Mouse (Mus musculus) brain, adult 2 months (tissue): Measurements from ENCODE around the gene Polr3gl.
"Not testable (repeated sequence)": the region's sequence is repeated elsewhere in the genome, so short reads cannot be mapped to it uniquely, and the experiment has no call there.

Experiments used
- DNase-seq: peaks from one replicate; pipeline ENCODE4 v3.0.0; 2011; ENCODE audit warnings: low read depth, low spot score

The Polr3gl gene

DNA sequence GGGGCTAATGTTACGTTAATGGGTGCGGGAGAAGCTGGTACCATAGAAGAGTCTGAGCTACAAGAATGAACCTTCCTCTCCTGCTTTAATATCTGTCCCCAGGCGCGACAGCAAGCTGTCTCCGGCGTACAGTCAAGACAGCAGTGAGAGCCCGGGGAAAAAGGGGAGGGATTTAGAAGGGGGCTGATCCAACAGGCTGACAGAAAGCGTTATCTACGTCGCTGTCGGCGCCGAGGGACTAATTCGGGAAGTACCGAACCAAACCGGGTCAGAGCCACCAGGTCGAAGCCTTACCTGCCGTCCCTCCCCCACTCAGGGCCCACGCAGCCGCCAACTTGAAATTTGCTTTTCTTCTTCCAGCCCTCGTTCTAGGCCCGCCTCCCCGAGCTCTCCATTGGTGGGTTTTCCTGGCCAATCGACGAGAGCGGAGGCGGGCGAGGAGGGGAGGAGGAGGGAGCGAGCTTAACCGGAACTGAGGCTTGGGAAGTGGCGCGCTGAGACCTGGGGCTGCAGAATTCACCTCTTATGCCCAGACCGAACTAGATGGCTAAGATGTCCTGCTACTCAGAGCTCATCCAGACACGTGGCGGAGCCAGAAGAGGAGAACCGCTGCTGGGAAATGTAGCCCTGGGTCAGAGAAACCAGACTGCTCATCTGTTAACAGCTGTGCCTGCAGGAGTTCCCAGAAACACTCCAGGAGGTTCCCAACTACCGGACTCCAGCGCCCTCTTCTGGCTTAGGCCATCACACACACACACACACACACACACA, at the start of gene Polr3gl:
Gene Polr3gl, minus strand, starts transcription at position 392 of the 771 bp plus-strand sequence.
- DNase-seq: peak; percentile 98

DNA sequence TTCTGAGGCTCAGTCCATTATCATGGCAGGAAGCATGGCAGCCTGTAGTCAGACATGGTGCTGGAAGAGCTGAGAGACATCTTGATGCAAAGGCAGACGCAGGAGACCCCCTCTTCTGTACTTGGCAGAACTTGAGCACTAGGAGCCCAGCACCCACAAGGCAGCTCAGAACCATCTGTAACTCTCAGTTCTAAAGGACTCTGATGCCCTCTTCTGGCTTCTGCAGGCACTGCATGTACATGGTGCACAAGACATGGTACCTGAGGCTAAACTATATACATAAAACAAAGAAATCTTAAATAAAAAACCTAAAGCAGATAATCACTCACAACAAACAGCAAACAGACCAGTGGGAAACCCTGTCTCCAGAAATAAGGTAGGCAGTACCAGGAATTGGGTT, 45.2 kb upstream of the Polr3gl start:
- DNase-seq: peak; percentile 79

DNA sequence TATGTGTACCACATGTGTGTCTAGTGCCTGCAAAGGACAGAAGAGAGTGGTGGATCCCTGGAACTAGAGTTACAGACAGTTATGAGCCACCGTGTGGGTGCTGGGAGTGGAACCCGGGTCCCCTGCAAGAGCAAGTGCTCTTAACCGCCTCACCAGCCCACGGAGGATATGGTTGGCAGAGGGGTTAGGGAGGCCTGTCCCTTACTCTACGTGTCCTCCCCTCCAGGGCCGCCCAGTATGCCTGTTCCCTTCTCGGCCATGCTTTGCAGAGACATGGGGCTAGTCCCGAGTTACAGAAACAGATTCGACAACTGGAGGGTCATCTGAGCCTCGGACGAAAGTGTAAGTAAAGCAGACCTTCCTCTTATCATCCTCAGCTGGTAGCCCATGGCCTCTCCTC, 42.5 kb upstream of the Polr3gl start:
- no peak for DNase-seq

DNA sequence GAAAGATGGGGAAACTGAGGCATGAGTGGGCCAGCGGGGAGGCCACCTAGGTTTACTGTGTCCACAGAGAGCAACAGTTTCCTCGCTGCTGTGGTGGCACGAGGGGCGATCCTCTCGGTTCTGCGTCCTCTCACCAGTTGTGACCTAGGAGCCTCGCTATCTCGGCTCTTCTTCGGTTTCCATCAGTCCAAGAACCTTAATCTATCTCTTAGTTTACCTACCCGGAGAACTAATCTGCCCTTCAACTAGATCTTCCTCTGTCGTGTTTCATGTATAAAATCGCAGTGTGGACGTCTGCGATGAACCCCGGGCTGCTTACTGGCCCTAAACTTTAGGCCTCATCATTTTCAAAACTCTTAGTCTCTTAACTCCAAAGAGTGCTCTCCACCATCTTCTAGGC, 41.9 kb upstream of the Polr3gl start:
- no peak for DNase-seq

DNA sequence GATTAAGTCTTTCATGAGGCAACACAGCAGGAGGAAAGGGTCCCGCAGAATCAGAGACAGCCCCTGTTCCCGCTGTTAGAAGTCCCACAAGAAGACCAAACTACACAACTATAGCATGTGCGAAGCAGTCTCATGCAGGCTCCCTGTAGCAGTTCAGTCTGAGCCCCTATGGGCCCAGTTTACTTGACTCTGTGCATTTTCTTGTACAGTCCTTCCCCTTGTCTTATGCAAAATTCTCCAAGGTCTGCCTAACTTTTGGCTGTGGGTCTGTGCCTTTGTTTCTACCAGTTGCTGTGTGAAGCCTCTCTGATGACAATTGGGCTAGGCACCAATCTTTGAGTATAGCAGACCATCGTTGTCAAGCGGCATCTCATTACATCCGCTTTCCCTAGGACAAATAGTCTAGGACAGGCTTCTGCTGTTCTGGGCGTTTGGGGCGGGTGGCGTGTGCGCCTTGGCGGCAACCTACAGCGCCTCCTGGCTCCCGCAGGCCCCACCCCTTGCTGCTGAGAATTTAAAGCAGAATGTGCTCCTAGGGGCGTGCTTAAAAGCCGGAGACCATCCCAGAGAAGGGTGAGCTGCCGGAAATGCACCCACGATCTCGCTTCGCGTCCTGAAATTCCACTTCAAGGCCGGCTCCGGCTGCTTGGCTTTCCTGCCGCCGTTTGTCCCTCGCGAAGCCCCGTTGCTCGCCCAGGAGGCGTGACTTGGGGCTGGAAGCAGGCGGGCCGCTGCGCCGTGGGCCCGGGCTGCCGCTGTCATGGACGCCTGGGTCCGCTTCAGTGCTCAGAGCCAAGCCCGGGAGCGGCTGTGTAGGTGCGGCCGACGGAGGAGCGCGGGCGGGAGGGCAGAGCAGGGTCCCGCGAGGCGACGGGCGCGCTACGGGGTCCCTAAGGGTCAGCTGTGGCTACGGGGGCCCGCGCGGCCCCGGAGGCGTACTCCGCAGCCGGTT, 41.2 kb upstream of the Polr3gl start, which contains the start of the genes Pex11b and Gm42957:
Gene Pex11b, plus strand, starts transcription at position 449 of the 952 bp plus-strand sequence.
Gene Gm42957, plus strand, starts transcription at position 547 of the 952 bp plus-strand sequence.
- DNase-seq: peak; percentile 96

DNA sequence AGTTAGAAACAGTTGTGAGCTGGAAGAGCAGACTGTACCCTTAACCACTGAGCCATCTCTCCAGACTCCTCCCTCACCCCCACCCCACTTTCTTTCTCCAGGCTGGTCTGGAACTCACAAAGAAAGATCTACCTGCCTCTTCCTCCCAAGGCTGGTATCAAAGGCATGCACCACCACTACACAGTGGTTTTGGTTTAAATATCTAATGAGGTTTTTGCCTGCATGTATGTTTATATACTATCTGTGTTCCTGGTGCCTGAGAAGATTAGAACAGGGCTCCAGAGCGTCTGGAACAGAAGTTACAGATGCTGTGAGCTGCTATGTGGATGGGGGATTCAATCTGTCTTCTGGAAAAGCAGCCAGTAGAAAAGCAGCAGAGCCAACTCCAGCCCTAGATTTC, 40.0 kb upstream of the Polr3gl start:
- DNase-seq: no peak

DNA sequence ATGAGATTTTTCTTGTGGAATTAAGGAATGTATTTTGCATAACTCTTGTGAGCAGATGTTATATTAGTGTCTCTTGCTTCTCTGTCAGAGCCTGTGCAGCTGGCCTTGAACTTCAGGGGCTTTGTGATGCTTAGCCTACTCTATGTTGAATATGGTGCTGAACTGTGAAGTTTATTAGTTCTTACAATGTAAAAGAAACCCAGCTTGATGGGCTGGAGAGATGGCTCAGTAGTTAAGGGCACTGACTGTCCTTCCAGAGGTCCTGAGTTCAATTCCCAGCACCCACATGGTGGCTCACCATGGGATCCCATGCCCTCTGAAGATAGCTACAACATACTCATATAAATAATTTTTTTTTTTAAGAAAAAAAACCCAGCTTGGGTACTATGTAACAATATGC, 38.1 kb upstream of the Polr3gl start:
- DNase-seq: no peak

DNA sequence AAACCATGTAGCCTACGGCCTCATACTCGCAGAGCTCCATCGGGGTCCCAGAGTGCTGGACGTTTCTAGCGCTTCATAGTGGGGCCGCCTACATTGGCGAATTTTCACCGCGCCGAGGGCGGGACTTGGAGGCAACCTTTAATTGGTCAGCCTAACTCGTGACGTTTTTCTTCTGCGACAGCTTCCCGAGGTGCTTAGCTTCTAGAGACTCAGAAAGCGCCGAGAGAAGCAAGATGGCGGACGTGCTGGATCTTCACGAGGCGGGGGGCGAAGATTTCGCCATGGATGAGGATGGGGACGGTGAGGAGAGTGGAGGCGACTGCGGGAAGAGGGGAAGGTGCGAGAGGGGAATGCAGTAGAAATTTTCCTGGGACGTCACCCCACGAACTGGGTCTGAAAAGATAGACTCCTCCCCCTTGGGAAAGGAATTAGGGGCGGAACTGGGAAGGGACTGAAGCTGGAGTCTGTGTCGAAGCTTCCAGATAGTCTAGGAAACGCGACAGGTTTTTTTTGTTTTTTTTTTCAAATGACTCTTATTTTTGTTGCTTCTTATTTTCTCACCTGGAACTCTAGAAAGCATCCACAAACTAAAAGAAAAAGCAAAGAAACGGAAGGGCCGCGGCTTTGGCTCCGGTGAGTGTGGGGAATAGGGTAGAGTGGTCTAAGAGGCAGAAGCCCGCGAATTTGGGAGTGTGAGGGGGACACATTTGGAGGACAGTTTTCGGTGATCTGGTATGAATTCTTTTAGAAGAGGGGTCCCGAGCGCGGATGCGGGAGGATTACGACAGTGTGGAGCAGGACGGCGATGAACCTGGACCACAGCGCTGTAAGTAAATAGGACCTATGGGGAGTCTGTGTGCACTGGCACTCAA, 36.0 kb upstream of the Polr3gl start, which contains the start of gene Rbm8a:
Gene Rbm8a, plus strand, starts transcription at position 205 of the 872 bp plus-strand sequence.
- peak; percentile 100 for DNase-seq

DNA sequence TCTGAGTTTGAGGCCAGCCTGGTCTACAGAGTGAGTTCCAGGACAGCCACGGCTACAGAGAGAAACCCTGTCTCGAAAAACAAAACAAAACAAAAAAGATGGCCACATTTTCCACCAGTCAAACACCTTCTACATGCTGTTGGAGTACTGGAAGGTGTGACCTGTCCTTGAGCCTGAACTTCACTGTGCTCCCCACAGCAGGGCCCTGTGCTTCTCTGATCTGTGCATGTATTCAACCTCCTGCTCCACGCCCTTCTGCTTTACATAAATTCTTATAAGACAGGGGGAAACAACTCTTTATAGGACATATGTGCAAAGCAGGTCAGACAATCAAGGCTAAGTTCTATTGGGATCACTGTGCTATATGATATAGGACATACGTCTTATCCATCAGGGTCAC, 29.2 kb upstream of the Polr3gl start:
- DNase-seq: no peak

DNA sequence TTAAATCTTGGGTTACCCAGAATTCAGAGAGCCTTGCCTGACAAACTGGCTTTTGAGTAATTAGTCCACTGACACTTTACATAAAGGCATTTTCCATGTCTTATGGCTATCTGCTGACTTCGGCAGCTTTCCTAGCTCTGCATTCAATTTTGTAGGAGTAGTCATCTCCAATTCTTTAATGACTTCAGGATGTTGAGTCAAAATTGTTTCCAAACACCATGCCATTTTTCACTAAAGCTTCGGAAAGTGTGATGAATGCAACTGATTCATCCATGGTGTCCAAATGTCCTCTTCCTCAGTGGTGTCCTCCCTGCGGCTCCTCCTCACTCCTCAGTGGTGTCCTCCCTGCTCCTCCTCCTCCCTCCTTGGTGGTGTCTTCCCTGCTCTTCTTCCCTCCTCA, 24.0 kb upstream of the Polr3gl start:
- DNase-seq: no peak

DNA sequence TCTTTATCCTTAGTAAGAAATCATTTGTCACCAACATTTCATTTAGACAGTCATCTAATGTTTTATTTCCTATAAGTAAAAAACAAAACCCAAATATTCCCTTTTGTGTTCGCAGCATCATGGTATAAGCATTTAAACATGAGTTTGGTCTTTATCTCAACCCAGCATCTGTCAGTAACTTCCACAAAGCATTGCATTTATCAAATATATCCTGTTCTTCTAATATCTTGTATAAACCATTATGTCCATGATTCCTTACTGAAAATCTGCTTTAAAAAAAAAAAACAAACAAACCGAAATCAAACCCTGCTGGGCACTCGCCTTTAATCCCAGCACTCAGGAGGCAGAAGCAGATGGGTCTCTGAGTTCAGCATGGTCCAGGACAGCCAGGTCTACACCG, 12.6 kb upstream of the Polr3gl start:
- no peak for DNase-seq

DNA sequence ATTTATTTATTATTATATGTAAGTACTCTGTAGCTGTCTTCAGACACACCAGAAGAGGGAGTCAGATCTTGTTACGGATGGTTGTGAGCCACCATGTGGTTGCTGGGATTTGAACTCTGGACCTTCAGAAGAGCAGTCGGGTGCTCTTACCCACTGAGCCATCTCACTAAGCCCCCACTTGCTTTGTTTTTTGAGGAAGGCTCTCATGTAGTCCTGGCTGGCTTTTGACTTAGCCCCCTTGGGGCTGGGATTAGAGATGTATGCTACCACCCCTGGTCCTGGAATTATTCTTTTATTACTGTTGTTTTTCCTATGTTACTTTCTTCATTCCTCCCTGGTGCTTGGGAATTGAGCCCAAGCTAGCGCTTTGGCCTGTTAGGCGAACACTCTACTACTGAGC, 12.0 kb upstream of the Polr3gl start:
- not testable (repeated sequence) for DNase-seq

DNA sequence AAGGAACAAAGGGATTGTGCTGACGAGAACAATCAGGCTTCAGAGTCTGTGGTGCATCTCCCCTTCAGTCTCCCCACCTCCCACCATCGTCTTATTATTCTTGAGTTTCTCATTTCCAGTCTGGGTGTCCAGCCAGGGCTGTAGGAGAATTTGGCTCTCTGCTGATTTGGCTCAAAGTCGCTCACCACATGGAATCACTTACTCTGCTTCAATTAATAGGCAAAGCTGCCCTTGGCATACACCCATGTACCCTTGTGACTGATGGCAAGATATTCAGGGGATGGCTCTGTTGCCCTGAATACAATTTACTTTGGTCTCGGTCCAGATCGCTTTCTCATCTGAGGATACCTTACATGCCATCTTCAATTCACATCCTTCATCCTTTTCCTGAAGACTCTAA, 9.3 kb upstream of the Polr3gl start:
- peak; percentile 73 for DNase-seq

DNA sequence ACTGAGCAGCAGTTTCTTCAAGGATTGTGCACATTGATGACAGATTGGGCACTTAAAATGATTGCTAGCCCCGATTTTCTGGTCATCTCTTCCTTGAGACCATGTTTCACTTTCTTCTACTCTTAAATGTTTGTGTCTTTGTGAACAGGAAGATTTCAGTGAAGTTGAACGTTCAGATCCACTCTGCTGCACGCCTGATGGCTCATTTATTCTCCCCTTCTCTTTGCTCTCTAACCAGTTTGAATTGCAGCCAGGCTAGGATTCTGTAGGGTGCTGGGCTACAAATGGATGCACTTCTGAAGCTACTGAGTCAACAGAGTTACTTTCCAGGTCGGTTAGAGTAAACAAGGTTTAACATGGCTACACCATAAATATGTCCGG, 8.7 kb upstream of the Polr3gl start:
- peak; percentile 20 for DNase-seq

DNA sequence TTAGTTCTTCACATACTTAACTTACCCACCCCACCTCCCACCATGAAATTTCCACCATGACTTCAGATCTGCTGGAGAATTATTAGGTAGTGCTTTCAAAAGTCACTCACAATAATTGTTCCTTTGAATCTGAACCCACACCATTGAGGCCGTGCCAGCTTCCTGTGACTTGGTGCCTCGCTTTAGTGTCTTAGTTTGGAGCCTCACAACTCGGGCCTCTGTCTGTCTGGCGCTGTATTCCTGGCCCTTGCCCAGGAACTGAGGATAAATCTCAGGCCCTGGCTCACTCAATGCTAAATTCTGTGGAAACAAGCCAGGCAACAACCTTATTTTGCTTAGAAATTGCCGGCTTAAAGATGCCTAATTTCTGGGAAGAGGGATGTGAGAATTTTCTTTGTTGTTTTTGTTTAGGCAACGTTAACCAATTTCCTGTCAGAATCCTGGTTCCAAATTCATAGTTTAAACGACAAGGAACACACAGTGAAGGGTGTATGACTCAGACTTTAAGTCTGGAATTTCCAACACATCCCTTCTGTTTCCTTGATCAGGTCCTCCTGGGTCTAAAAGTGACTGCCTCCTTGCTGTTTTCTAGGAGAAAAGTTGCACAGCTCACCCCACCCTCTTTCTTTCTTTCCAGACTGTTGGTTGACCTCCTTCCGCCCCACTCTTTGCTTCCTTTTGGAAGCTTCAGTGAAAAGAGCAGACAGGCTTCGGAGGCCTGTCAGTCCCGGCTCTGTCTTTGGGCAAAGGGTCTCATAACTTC, 8.1 kb upstream of the Polr3gl start:
- peak; percentile 63 for DNase-seq

DNA sequence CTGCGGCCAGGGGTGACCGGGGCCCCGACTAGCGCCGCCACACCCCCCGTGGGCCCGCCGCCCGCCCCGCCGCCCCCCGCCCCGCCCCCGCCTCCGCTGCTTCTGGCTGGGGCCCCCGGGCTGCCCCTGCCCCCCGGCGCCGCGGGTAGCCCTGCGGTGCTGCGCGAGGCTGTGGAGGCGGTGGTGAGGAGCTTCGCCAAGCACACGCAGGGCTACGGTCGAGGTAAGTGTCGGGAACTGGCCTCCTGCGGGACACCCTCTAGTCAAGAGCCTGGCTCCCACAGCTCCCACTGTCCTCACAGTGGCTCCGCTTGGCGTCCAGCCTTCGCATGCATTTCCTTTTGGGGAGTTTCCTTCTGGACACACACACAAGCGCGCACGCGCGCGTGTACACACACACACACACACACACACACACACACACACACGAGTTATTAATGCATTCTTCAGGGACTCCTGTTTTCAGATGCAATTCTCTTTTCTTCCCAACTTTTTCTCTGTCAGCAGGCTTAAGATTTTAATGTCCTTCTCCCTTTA, 7.3 kb upstream of the Polr3gl start:
- peak; percentile 89 for DNase-seq

DNA sequence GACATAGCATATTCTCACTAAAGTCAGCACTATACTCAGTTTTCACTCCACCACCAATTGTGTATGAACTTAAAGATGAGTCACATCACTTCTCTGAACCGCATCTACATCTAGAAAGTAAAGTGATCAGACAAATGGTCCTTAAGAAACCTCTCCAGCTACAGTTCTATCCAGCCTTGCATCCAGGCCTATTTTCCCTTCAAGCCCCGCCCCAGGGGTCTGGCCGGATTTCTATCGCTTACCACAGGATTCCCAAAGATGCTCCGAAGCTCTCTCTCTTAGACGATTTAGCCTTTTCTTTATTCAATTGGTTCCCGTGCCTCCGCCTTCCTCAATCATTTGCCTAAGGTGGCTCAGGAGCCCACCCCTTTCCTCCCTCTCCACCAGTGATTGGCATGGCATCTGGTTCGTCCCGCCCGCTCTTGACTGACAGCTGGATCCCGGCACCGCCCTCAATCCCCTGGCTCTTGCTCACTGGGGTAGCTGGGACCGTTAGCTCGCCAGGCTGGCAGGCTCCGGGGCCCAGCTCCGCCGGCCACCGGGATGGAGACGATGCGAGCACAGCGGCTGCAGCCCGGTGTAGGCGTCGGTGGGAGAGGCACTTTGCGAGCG, 6.8 kb upstream of the Polr3gl start, which contains the start of gene Lix1l:
Gene Lix1l, plus strand, starts transcription at position 511 of the 612 bp plus-strand sequence.
- DNase-seq: peak; percentile 99

DNA sequence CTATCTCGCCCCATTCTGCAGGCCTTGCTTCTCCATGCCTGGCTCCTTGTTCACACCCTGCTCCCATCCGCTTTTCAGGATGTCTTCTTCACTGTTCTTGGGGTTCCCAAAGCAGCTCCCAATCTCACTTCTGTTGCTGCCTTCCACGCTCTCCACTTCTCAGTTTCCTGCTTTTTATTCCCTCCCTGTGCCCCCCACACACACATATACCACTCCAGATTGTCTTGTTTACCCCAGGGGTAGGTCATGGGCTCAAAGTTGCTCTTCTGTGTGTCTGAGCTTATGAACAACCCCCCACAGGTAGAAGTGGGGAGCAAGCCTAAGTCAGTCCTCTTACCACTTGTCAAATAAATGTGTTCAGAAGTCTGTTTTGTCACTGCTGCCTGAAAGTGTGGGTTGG, 5.4 kb upstream of the Polr3gl start:
- no peak for DNase-seq

DNA sequence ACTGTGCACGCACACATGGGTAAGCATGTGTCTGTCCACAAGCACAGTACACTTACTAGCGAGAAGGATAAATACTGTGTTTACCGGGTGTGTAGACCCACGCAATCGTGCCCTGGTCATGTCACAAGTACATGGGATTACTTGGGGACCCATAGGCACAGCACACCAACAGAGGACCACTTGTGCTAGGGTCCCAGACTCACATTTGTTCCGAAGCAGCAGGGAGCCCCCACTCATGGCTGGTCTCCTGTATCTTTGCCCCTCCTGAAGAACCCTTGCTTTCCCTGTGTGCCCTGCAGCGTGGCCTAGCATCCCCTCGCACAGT, 5.0 kb upstream of the Polr3gl start:
- DNase-seq: peak; percentile 36
